Mouse (Mus musculus) lung, embryonic 16.5 days (tissue): Measurements from ENCODE around the gene Htra3. TPM values are rescaled to one million over a fixed set of nuclear protein-coding genes. Genes with fewer than 3 reads are reported as not detected.

Source experiments
- ATAC-seq: fragments of 200-750 bp; cut with Nextera tagmentation; 2 replicates; pipeline ENCODE4 v1.8.0; 2017; ENCODE audit warnings: low read depth, mild to moderate bottlenecking, moderate library complexity
- H3K27ac ChIP-seq: fragments of 300-500 bp; sonication (generic); 2 replicates; pipeline ENCODE4 v1.5.1; 2014; ENCODE audit warnings: mild to moderate bottlenecking, control low read depth, low read length
- H3K27me3 ChIP-seq: fragments of 300-500 bp; sonication (generic); 2 replicates; pipeline ENCODE4 v1.6.1; 2014; ENCODE audit warnings: low read depth, low read length, mixed read lengths; ENCODE audit not compliant: control insufficient read depth, insufficient read depth
- H3K36me3 ChIP-seq: fragments of 300-500 bp; sonication (generic); 2 replicates; pipeline ENCODE4 v1.6.1; 2014; ENCODE audit warnings: low read length; ENCODE audit not compliant: control insufficient read depth, insufficient read depth
- H3K4me1 ChIP-seq: fragments of 300-500 bp; sonication (generic); replicated peaks from 2 replicates; pipeline ENCODE4 v1.6.1; 2014; ENCODE audit warnings: low read length, mixed read lengths; ENCODE audit not compliant: control insufficient read depth, insufficient read depth
- H3K4me2 ChIP-seq: fragments of 300-500 bp; sonication (generic); 2 replicates; pipeline ENCODE4 v1.6.1; 2014; ENCODE audit warnings: low read depth, low read length, control low read depth
- H3K4me3 ChIP-seq: fragments of 300-500 bp; sonication (generic); 2 replicates; pipeline ENCODE4 v1.5.1; 2014; ENCODE audit warnings: mild to moderate bottlenecking, low read length, control low read depth
- H3K9ac ChIP-seq: fragments of 300-500 bp; sonication (generic); 2 replicates; pipeline ENCODE4 v1.6.1; 2014; ENCODE audit warnings: low read length, control low read depth
- H3K9me3 ChIP-seq: fragments of 300-500 bp; sonication (generic); 2 replicates; pipeline ENCODE4 v1.6.1; 2016; ENCODE audit warnings: low read length; ENCODE audit not compliant: control insufficient read depth
- WGBS: fragments of 180-500 bp; shearing (Covaris S2); extraction: QIAGEN DNeasy Blood & Tissue Kit; methylation state at CpG from one replicate; pipeline ENCODE4 v1.1.7; 2014; 5-methylcytosine and 5-hydroxymethylcytosine counted together
- polyA plus RNA-seq: library from polyadenylated mRNA; unstranded; fragments of >200 nt; fragmentation: Nextera tagmentation; extraction: Ambion mirVana; gene quantifications from 2 replicates; pipeline ENCODE4 v1.2.1, GENCODE M21; 2015

The Htra3 gene
- polyA plus RNA-seq, 1 experiment from 2014 or later, result 36.9 TPM

DNA sequence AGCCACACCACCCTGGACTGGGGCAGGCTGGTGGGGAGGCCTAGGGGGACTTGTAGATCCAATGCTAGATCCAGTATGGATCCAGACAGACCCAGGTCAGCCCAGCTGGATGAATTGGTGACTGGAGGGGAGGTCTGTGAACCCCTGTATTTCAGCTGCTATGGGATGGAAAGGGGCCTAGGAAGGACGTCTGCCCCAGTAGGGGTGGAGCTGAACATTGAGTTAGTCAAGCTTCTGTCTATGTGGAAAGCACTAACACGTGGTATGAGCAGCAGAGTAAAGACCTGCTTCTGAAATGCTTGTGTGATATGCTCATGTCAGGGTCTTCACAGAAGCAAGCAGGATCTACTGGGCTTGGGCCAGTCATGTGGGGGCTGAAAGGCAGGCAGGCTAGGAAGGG lies 31.4 kb downstream of the Htra3 start:
- no peak overlapping the region for H3K4me3 ChIP-seq
- peaks cover 25% of the 10 kb centered on the region for H3K4me1 ChIP-seq
- WGBS, result 47% methylated on average over 2 of the region's 2 CpGs
- ATAC-seq, result peak; percentile 11; the same call in 1 of the 2 replicates
- no peak overlapping the region for H3K4me2 ChIP-seq
- no peaks in the 10 kb centered on the region for H3K27me3 ChIP-seq
- no peaks in the 10 kb centered on the region for H3K36me3 ChIP-seq
- no peaks in the 10 kb centered on the region for H3K9me3 ChIP-seq
- H3K27ac ChIP-seq, result peak overlapping the region; percentile 70
- H3K9ac ChIP-seq, result no peak overlapping the region

DNA sequence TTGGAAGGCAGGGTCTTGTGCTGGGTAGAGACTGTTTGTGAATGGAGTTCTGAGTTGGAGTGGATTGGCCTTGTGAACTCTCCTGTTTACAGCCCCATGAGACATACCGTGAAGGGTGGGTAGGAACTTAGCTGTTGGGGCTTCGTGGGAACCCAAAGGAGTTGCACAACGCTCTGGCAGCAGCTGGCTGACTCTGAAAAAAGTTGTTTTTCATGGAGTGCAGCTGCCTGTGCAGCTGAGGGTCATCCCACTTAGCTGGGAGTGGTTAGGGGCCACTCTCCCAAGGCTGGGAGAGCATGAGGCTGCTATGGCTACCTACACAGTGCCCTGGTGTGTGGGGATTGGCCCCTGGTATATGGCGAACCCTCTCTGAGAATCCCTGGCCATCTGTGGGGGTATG lies 32.0 kb downstream of the Htra3 start:
- peak; percentile 83 for ATAC-seq

DNA sequence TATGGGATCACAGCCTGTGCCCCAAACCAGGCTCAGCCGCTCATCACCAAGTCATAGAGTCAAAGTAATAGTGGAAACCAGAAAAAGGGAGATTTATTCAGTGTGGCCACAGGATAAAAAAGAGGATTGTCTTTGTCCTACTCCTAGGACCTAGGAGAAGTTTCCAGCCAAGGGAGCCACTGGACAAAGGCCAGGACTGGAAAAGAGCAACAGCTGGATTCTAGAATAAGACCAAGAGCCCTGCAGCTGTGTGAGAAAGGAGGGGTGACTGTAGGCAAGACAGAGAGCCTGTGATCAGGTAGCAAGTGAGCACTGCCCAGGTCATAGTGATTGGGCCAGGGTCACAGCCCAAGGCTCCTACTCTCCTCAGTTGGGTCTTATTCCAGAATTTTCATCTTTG lies 32.7 kb downstream of the Htra3 start:
- Histone ChIP-seq H3K36me3 (no peaks in the 10 kb centered on the region), H3K4me2 (no peak overlapping the region), H3K27ac (peak overlapping the region; percentile 73), H3K27me3 (no peaks in the 10 kb centered on the region), H3K9ac (no peak overlapping the region), H3K4me3 (no peak overlapping the region), H3K4me1 (peaks cover 25% of the 10 kb centered on the region), H3K9me3 (no peaks in the 10 kb centered on the region)
- peak; percentile 39; the same call in 1 of the 2 replicates for ATAC-seq
- 77% methylated on average over 1 of the region's 1 CpGs for WGBS

More for the DNA sequence above, 32.0 kb downstream of the Htra3 start:
- H3K4me1 ChIP-seq, result peaks cover 25% of the 10 kb centered on the region
- H3K4me2 ChIP-seq, result no peak overlapping the region
- WGBS, result 48% methylated on average over 4 of the region's 4 CpGs
- no peaks in the 10 kb centered on the region for H3K36me3 ChIP-seq
- H3K9me3 ChIP-seq, result no peaks in the 10 kb centered on the region
- H3K9ac ChIP-seq, result no peak overlapping the region
- H3K27me3 ChIP-seq, result no peaks in the 10 kb centered on the region
- no peak overlapping the region for H3K4me3 ChIP-seq
- peak overlapping the region; percentile 73 for H3K27ac ChIP-seq

DNA sequence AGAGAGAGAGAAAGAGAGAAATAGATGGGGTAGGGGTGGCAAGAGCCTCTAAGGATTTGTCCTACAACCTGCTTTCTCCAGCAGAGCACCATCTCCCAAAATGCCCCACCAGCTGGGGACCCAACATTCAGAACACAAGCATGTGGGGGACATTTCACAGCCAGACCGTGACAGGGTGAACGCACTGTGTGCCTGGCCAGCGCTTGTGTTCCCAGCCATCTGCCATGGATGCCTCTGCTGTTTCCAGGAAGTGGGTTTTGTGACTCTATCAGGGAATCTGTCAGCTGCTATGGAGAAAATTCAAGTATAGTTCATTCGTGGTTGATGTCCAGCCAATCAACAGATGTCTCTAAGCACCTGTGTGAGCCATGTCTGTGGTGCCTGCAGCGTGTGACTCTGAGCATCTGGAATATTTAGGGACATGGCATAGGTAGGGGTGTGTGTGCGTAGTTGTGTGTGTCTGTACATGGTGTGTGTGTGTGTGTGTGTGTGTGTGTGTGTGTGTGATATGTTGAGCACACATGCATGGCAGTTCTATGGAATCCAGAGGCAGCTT lies 33.6 kb downstream of the Htra3 start:
- Histone ChIP-seq H3K36me3 (no peaks in the 10 kb centered on the region), H3K27ac (no peak overlapping the region), H3K4me2 (no peak overlapping the region), H3K9me3 (no peaks in the 10 kb centered on the region), H3K4me3 (no peak overlapping the region), H3K4me1 (peaks cover 25% of the 10 kb centered on the region), H3K27me3 (no peaks in the 10 kb centered on the region), H3K9ac (no peak overlapping the region)
- no peak for ATAC-seq
- 69% methylated on average over 6 of the region's 6 CpGs for WGBS

DNA sequence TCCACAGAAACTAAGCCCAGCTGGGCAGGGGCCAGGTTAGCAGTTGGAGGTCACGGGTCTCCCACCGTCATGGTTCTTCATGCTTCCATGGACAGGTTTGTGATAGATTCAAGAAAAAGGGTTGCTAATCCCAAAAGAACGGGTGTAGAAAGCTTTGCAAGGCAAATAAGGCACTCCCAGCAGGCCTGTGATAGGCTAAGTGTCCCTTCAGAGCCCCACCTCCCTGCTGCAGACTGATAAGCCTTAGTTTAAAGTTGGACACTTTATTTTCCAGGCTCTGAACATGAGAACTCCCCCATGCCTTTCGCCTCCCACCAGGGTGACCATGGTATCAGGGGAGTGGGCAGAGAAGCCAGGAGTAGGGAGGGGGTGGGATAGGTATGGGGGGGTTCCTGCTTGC lies 35.5 kb downstream of the Htra3 start:
- no peak for ATAC-seq
- Histone ChIP-seq H3K36me3 (no peaks in the 10 kb centered on the region), H3K4me3 (no peak overlapping the region), H3K4me1 (peaks cover 25% of the 10 kb centered on the region), H3K27me3 (no peaks in the 10 kb centered on the region), H3K27ac (no peak overlapping the region), H3K9ac (no peak overlapping the region), H3K4me2 (no peak overlapping the region), H3K9me3 (no peaks in the 10 kb centered on the region)
- WGBS, result 37% methylated on average over 4 of the region's 4 CpGs

DNA sequence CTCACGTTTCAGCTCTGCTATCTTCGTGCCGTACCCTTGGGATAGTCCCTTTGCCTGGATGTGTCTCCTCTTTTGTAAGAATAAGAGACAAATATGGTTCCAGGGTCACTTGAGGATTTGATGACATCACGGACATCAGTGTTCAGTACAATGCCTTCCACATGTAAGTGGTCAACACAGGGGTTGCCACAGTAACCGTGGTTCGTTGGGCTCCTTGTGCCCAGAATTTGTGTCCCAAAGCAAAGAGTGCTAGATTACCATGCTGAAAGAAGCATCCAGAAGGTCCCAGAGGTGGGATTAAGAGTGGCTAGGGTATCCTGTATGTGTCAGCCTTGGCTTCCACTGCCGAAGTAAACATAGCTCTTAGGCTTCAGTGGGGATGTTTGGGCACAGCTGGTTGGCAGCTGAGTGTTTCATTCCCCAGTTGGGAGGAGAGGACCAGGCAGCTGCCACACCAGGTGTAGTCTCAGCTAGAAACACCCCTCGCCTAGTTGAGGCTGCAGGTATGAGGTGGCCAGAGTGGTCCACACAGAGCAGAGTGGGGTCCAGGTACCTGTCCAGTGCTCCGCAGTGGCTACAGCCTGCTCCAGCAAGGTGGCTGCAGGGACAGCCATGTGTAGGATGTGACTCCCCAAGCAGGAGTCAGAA lies 36.1 kb downstream of the Htra3 start:
- H3K36me3 ChIP-seq, result no peaks in the 10 kb centered on the region
- H3K27ac ChIP-seq, result no peak overlapping the region
- WGBS, result 71% methylated on average over 9 of the region's 9 CpGs
- H3K9ac ChIP-seq, result no peak overlapping the region
- no peaks in the 10 kb centered on the region for H3K27me3 ChIP-seq
- no peak overlapping the region for H3K4me3 ChIP-seq
- ATAC-seq, result no peak
- H3K4me1 ChIP-seq, result peaks cover 25% of the 10 kb centered on the region
- no peaks in the 10 kb centered on the region for H3K9me3 ChIP-seq
- no peak overlapping the region for H3K4me2 ChIP-seq

DNA sequence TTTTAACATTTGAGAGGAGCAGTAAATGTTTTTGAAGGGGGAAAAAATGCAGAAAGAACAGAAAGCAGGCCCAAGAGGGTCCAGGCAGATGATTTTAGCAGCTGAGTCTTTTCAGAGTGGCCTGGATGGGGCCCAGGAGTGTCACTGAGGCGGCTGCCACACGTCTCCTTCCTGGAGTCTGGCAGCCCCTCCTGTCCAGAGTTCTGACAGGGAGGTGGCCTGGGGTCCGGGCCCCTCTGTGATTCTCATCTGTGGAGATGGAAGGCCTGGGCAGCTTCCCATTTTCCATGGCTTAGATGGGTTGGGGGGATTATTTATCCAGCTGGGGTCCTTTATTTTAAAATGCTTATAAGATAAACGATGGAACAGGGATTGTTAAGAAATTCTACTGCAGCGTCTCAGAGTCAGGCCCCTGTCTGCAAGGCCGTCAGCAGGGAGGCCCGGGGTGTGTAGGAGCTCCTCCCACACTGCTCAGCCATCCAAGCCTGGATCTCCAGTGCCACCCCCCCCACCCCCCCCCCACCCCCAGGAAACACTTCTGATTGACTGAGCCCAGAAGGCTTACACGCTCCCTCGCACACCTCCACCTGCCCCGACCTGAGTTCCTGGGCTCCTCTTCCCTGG lies 37.5 kb downstream of the Htra3 start:
- Histone ChIP-seq H3K4me1 (peaks cover 23% of the 10 kb centered on the region), H3K4me3 (no peak overlapping the region), H3K27ac (peak overlapping the region; percentile 28), H3K27me3 (no peaks in the 10 kb centered on the region), H3K4me2 (no peak overlapping the region), H3K9ac (no peak overlapping the region), H3K9me3 (no peaks in the 10 kb centered on the region), H3K36me3 (no peaks in the 10 kb centered on the region)
- 23% methylated on average over 10 of the region's 10 CpGs for WGBS
- ATAC-seq, result peak; percentile 88

DNA sequence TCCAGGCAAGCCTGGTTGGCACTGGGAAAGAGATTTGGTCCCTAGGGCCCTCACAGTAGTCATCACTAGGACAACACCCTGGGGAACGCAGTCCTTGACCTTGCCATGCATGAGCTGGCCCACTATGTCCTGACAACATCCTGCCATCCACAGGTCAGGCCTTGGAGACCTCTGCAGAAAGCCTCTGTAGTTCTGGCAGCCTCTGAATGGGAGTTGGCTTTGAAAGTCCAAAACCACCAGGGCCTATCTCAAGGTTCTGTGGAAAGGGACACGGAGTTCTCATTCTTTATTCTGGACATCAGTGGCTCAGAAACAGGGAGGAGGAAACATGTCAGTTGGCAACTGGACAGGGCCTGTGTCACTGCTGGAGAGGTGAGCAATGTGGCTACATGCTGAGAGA lies 43.6 kb downstream of the Htra3 start:
- Histone ChIP-seq H3K27me3 (no peaks in the 10 kb centered on the region), H3K36me3 (no peaks in the 10 kb centered on the region), H3K9me3 (no peaks in the 10 kb centered on the region), H3K4me2 (no peak overlapping the region), H3K4me1 (no peaks in the 10 kb centered on the region), H3K9ac (no peak overlapping the region), H3K27ac (no peak overlapping the region), H3K4me3 (no peak overlapping the region)
- ATAC-seq, result no peak
- 77% methylated on average over 2 of the region's 2 CpGs for WGBS

DNA sequence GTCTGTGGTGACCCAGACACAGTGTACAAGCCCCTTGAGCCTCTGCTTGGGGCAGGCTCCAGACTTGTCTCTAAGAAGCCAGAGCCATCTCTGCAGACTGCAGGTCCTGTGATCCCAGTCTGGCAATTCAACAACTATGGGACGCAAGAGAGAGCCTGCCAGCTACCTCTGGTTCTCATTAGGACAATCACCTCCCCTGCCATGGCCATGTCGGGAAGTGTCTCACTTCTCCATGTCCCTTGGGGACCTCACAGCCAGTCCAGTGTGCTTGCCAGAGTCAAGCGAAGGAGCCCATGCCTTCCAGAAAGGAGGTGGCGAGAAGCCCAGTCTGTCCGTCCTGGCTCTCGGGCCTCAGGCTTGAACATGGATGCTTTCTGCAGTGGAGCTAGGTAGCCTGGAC lies 46.7 kb downstream of the Htra3 start:
- Histone ChIP-seq H3K4me1 (peaks cover 3% of the 10 kb centered on the region; the same call in 1 of the 2 replicates), H3K36me3 (no peaks in the 10 kb centered on the region), H3K27me3 (no peaks in the 10 kb centered on the region), H3K9me3 (no peaks in the 10 kb centered on the region), H3K4me3 (no peak overlapping the region), H3K9ac (no peak overlapping the region), H3K4me2 (no peak overlapping the region), H3K27ac (no peak overlapping the region)
- 81% methylated on average over 6 of the region's 6 CpGs for WGBS
- no peak for ATAC-seq
